ENCODE assay signal across 8 mouse cellular contexts in the genomic region with DNA sequence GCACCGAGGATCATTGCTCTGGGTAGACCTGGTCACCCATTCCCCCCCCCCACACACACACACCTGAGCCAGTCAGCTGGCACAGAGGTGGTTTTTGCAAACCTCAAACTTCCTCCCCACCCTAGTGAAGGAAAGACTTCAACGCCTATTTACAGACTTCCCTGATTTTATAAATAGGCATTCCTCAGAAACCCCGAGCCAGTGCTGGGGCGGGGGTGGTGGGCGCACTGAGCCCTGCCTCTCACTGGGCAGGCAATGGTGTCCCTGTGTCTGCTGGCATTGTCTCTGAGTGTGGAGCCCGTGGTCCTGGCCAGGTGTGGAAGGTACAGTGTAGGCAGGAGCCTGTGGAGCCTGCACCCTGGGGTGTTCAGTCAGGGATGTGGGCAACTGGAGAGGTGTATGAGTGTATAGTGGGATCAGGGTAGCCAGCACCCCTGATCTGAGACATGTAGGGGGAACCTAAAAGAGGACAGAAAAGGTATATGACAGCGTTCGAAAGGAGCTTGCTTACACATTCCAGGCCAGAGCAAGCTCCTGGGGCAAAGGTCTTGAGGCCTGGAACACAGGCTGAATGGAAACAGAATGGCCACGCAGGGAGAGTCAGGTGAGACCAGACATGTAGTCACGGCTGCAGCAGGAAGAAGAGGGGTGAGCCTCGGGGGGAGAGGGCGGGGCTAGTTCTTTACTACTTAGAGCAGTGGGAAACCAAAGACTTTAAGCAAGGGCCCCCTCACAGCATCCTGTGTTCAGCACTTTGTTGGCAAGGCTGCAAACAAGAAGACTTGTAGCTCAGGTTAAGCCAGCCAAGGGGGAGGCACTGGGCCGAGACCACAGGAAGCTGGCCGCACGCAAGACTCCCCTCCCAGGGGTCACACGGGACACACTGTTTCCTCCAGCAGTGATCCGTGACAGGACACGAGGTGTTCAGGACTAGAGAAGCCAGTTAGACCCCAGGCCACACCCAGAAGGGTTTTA. TPM values are rescaled to one million over a fixed set of nuclear protein-coding genes. Genes with fewer than 3 reads are reported as not detected.
A peak's percentile ranks its signal among the peaks of the same experiment; 100 is the strongest.
DNase-seq lines count a peak whose midpoint lies in the region; ATAC-seq and TF ChIP-seq lines count a peak whose summit lies in the region.
"Had no signal": no experiment of that assay in that cellular context is flagged by ENCODE, and none has a peak within 500 bp of the region (broad histone marks: within the 10 kb centered on the region; RNA-seq: fewer than 3 reads in every experiment).

No protein-coding gene starts in this region.

- H3K9me3 ChIP-seq in ES-E14 (ENCODE audit: control insufficient read depth, insufficient read depth, low read depth, low read length), result no peaks in the 10 kb centered on the region
- H3K9me3 ChIP-seq in kidney, embryonic 16.5 days (ENCODE audit: low read length), result no peaks in the 10 kb centered on the region
- H3K9me3 ChIP-seq in forebrain, embryonic 13.5 days (replicated peaks), result no peaks in the 10 kb centered on the region
- H3K9me3 ChIP-seq: megakaryocyte, embryonic 14.5 days had no signal

- ATAC-seq in kidney, embryonic 16.5 days (ENCODE audit: low FRiP score, low TSS enrichment), result peak; percentile 83
- ATAC-seq in forebrain, embryonic 13.5 days, result no peak

- H3K27me3 ChIP-seq in kidney, embryonic 16.5 days (ENCODE audit: insufficient read depth, low read length), result no peaks in the 10 kb centered on the region
- no peaks in the 10 kb centered on the region for H3K27me3 ChIP-seq in small intestine, adult 2 months (ENCODE audit: control insufficient read depth, insufficient read depth, low read length)
- H3K27me3 ChIP-seq in forebrain, embryonic 13.5 days, result no peaks in the 10 kb centered on the region

- no peak overlapping the region for H3K9ac ChIP-seq in ES-E14 (ENCODE audit: insufficient read depth, low read depth, low read length, poor library complexity, severe bottlenecking)
- H3K9ac ChIP-seq in kidney, embryonic 16.5 days (replicated peaks; ENCODE audit: low read length), result peak overlapping the region; percentile 15; the same call in 1 of the 2 replicates
- no peak overlapping the region for H3K9ac ChIP-seq in forebrain, embryonic 13.5 days

- no peak overlapping the region for H3K4me3 ChIP-seq in ES-E14 (ENCODE audit: insufficient read depth in 1 of 2, low read depth in 1 of 2, low read length in 2 of 2, poor library complexity in 1 of 2, severe bottlenecking in 1 of 2)
- H3K4me3 ChIP-seq in kidney, embryonic 16.5 days (ENCODE audit: low read length), result no peak overlapping the region
- H3K4me3 ChIP-seq in small intestine, adult 2 months (ENCODE audit: low read depth, low read length), result no peak overlapping the region
- no peak overlapping the region for H3K4me3 ChIP-seq in forebrain, embryonic 13.5 days

- 34% methylated on average over 18 of the region's 18 CpGs for WGBS in kidney, embryonic 16.5 days
- 49% methylated on average over 18 of the region's 18 CpGs for WGBS in small intestine, adult 2 months
- WGBS in forebrain, embryonic 13.5 days, result 72% methylated on average over 18 of the region's 18 CpGs

- peaks cover 0 to 24% of the 10 kb centered on the region in 2 experiments; a peak in 3 of 4 replicates for H3K4me1 ChIP-seq in ES-E14 (ENCODE audit: control insufficient read depth in 2 of 2, insufficient read depth in 2 of 2, low read length in 2 of 2, poor library complexity in 1 of 2)
- H3K4me1 ChIP-seq in kidney, embryonic 16.5 days (ENCODE audit: insufficient read depth, low read length), result peaks cover 35% of the 10 kb centered on the region
- H3K4me1 ChIP-seq in small intestine, adult 2 months (ENCODE audit: control insufficient read depth, insufficient read depth, insufficient read length, low read length), result no peaks in the 10 kb centered on the region; the same call in none of the 2 replicates
- H3K4me1 ChIP-seq in forebrain, embryonic 13.5 days, result 0 out of 2 replicates have a peak, but pooled peaks cover 3% of the 10 kb centered on the region

- no peak overlapping the region for H3K4me2 ChIP-seq in kidney, embryonic 16.5 days (replicated peaks; ENCODE audit: low read depth, low read length)
- H3K4me2 ChIP-seq in forebrain, embryonic 13.5 days, result no peak overlapping the region

- in situ Hi-C loops in ES-E14 (cut with MboI; ENCODE audit: low sequenced_read_pairs in 2 of 2, unreplicated experiment in 2 of 2), result no loop called here

- no peak for TF ChIP-seq POLR2A in small intestine, adult 2 months (IDR thresholded peaks at IDR 0.05; ENCODE audit: low read depth, low read length)

- H3K27ac ChIP-seq in ES-E14 (ENCODE audit: insufficient read depth, low read depth, low read length, poor library complexity, severe bottlenecking), result peak overlapping the region; percentile 38; the same call in 1 of the 2 replicates
- H3K27ac ChIP-seq in kidney, embryonic 16.5 days (ENCODE audit: low read length), result peak overlapping the region; percentile 41
- peak overlapping the region; percentile 41 for H3K27ac ChIP-seq in small intestine, adult 2 months (ENCODE audit: insufficient read depth, low read depth, low read length)
- H3K27ac ChIP-seq in forebrain, embryonic 13.5 days, result no peak overlapping the region

- DNase-seq in CD4-positive helper T cell, adult 2 months (ENCODE audit: low read depth, low spot score), result peak; percentile 87
- DNase-seq in ES-E14 (ENCODE audit: low read depth, low spot score), result no peak
- DNase-seq in left cerebral cortex, adult 11 months (ENCODE audit: low spot score), result no peak
- no peak for DNase-seq in urinary bladder, adult 18-20 months (ENCODE audit: low spot score in 2 of 2)

- TF ChIP-seq CTCF in small intestine, adult 2 months (IDR thresholded peaks at IDR 0.05; ENCODE audit: extremely low read depth, insufficient read length, insufficient replicate concordance, low read depth, low read length), result no peak

- H3K36me3 ChIP-seq in ES-E14 (ENCODE audit: control insufficient read depth, insufficient read depth, low read length, poor library complexity, severe bottlenecking), result peaks cover 25% of the 10 kb centered on the region; the same call in 1 of the 2 replicates
- 0 out of 2 replicates have a peak, but pooled peaks cover 2% of the 10 kb centered on the region for H3K36me3 ChIP-seq in kidney, embryonic 16.5 days (ENCODE audit: insufficient read depth, low read length)
- H3K36me3 ChIP-seq in small intestine, adult 2 months (ENCODE audit: control insufficient read depth, insufficient read depth, low read length), result no peaks in the 10 kb centered on the region
- H3K36me3 ChIP-seq in forebrain, embryonic 13.5 days (ENCODE audit: poor library complexity, severe bottlenecking), result no peaks in the 10 kb centered on the region

TF ChIP-seq in ES-E14, 5 proteins besides CTCF, POLR2A, EP300 and RAD21:
- TF ChIP-seq ZC3H11A (IDR thresholded peaks at IDR 0.05; ENCODE audit: borderline replicate concordance, low read depth, low read length) (no peak), HCFC1 (IDR thresholded peaks at IDR 0.05; ENCODE audit: borderline replicate concordance, insufficient read depth, low read length) (no peak), CHD2 (IDR thresholded peaks at IDR 0.05; ENCODE audit: low read depth, low read length) (no peak), MAFK (IDR thresholded peaks at IDR 0.05; ENCODE audit: insufficient read depth, low read depth, low read length) (no peak), ZNF384 (IDR thresholded peaks at IDR 0.05; ENCODE audit: low read depth, low read length) (no peak)

RNA-seq across cellular contexts. Expression of a gene that starts 13.3 kb away (rescaled TPM):
- total RNA-seq in ES-E14 (2012; rRNA removed), result 35.7 and 39.3 TPM in 2 replicates
- polyA plus RNA-seq in kidney, embryonic 16.5 days (2015; fragmentation: Nextera tagmentation; extraction: Ambion mirVana), result 14.5 and 14.6 TPM in 2 replicates
- 8.1 and 18.6 TPM in 2 replicates for polyA plus RNA-seq in small intestine, adult 2 months (2012; rRNA removed)
- 2.9 and 3.0 TPM in 2 replicates for polyA plus RNA-seq in forebrain, embryonic 13.5 days (2015; fragmentation: Nextera tagmentation; extraction: Ambion mirVana)

RNA-seq across cellular contexts. Expression of a gene that starts 44.3 kb away (rescaled TPM):
- total RNA-seq in ES-E14 (2012; rRNA removed), result 15.4 and 23.7 TPM in 2 replicates
- polyA plus RNA-seq in kidney, embryonic 16.5 days (2015; fragmentation: Nextera tagmentation; extraction: Ambion mirVana), result 7.9 and 8.0 TPM in 2 replicates
- polyA plus RNA-seq in small intestine, adult 2 months (2012; rRNA removed), result 5.8 and 12.5 TPM in 2 replicates
- polyA plus RNA-seq in forebrain, embryonic 13.5 days (2015; fragmentation: Nextera tagmentation; extraction: Ambion mirVana), result 4.8 and 4.9 TPM in 2 replicates
